Mouse (Mus musculus) small intestine, adult 2 months (tissue): ENCODE results near the gene Zeb2.

Experiments used
- CTCF ChIP-seq: fragments of 200-500 bp; IDR thresholded peaks from 2 replicates; pipeline ENCODE4 v1.5.1; 2012; ENCODE audit warnings: low read depth, mild to moderate bottlenecking, control low read depth, inconsistent platforms, low read length, moderate library complexity, mixed read lengths; ENCODE audit not compliant: insufficient replicate concordance, insufficient read length; ENCODE audit errors: extremely low read depth
- POLR2A ChIP-seq: fragments of 200-500 bp; IDR thresholded peaks from 2 replicates; pipeline ENCODE4 v1.6.1; 2012; ENCODE audit warnings: low read depth, mild to moderate bottlenecking, control low read depth, inconsistent platforms, low read length, moderate library complexity

- no peak for TF ChIP-seq CTCF
- no peak for TF ChIP-seq POLR2A
These were observed 2.6 kb downstream of the Zeb2 start for GRCm38 (mm10) chr2:45114596-45114995.
